Mouse (Mus musculus): ENCODE measurements around the gene Arf6. TPM values are rescaled to one million over a fixed set of nuclear protein-coding genes. Genes with fewer than 3 reads are reported as not detected.

Gene Arf6
- total RNA-seq, 1 experiment = 89.3 TPM

- in situ Hi-C loops (cut with MboI; ENCODE audit: low sequenced_read_pairs in 2 of 2, unreplicated experiment in 2 of 2) = no loop called here
- H3K36me3 ChIP-seq (ENCODE audit: control insufficient read depth, insufficient read depth, low read length, poor library complexity, severe bottlenecking) = peaks cover 8% of the 10 kb centered on the region
- no peak overlapping the region for H3K27ac ChIP-seq (ENCODE audit: insufficient read depth, low read depth, low read length, poor library complexity, severe bottlenecking)
- H3K9ac ChIP-seq (ENCODE audit: insufficient read depth, low read depth, low read length, poor library complexity, severe bottlenecking) = no peak overlapping the region
- no peaks in the 10 kb centered on the region for H3K9me3 ChIP-seq (ENCODE audit: control insufficient read depth, insufficient read depth, low read depth, low read length)
- no peaks in the 10 kb centered on the region for H3K4me1 ChIP-seq (ENCODE audit: control insufficient read depth in 2 of 2, insufficient read depth in 2 of 2, low read length in 2 of 2, poor library complexity in 1 of 2)
- no peak for DNase-seq (ENCODE audit: low read depth, low spot score)
- TF ChIP-seq ZNF384 (IDR thresholded peaks at IDR 0.05; ENCODE audit: low read depth, low read length) (no peak), MAFK (IDR thresholded peaks at IDR 0.05; ENCODE audit: insufficient read depth, low read depth, low read length) (no peak), HCFC1 (IDR thresholded peaks at IDR 0.05; ENCODE audit: borderline replicate concordance, insufficient read depth, low read length) (no peak), ZC3H11A (IDR thresholded peaks at IDR 0.05; ENCODE audit: borderline replicate concordance, low read depth, low read length) (no peak)
- no peak overlapping the region for H3K4me3 ChIP-seq (ENCODE audit: insufficient read depth in 1 of 2, low read depth in 1 of 2, low read length in 2 of 2, poor library complexity in 1 of 2, severe bottlenecking in 1 of 2)
Observed at GRCm38 (mm10) chr12:69349928-69350327, 22.0 kb upstream of the Arf6 start.

GRCm38 (mm10) chr12:69351685-69352084 is 20.3 kb upstream of the Arf6 start:
- peaks cover 6% of the 10 kb centered on the region for H3K36me3 ChIP-seq (ENCODE audit: control insufficient read depth, insufficient read depth, low read length, poor library complexity, severe bottlenecking)

GRCm38 (mm10) chr12:69356546-69357299 is 15.2 kb upstream of the Arf6 start, which contains the start of gene Nemf:
Gene Nemf, minus strand, starts transcription at chr12:69357165.
- Histone ChIP-seq H3K9ac (ENCODE audit: insufficient read depth, low read depth, low read length, poor library complexity, severe bottlenecking) (peak within 1 kb of the TSS; percentile 93), H3K4me3 (ENCODE audit: insufficient read depth in 1 of 2, low read depth in 1 of 2, low read length in 2 of 2, poor library complexity in 1 of 2, severe bottlenecking in 1 of 2) (peak within 1 kb of the TSS; percentile 78 to 89), H3K27ac (ENCODE audit: insufficient read depth, low read depth, low read length, poor library complexity, severe bottlenecking) (0 out of 2 replicates have a peak within 1 kb of the TSS, but pooled peaks have one; percentile 24), H3K36me3 (ENCODE audit: control insufficient read depth, insufficient read depth, low read length, poor library complexity, severe bottlenecking) (peaks cover 4% of the 10 kb centered on the region), H3K4me1 (ENCODE audit: control insufficient read depth in 2 of 2, insufficient read depth in 2 of 2, low read length in 2 of 2, poor library complexity in 1 of 2) (no peaks in the 10 kb centered on the region), H3K9me3 (ENCODE audit: control insufficient read depth, insufficient read depth, low read depth, low read length) (no peaks in the 10 kb centered on the region)
- in situ Hi-C loops (cut with MboI; ENCODE audit: low sequenced_read_pairs in 2 of 2, unreplicated experiment in 2 of 2) = no loop called here
- TF ChIP-seq HCFC1 (IDR thresholded peaks at IDR 0.05; ENCODE audit: borderline replicate concordance, insufficient read depth, low read length) (peak; percentile 61; the same call in 1 of the 2 replicates), CHD2 (IDR thresholded peaks at IDR 0.05; ENCODE audit: low read depth, low read length) (no peak)
- DNase-seq (ENCODE audit: low read depth, low spot score) = peak; percentile 78

More at GRCm38 (mm10) chr12:69351685-69352084, 20.3 kb upstream of the Arf6 start:
- Histone ChIP-seq H3K27ac (ENCODE audit: insufficient read depth, low read depth, low read length, poor library complexity, severe bottlenecking) (no peak overlapping the region), H3K4me1 (ENCODE audit: control insufficient read depth in 2 of 2, insufficient read depth in 2 of 2, low read length in 2 of 2, poor library complexity in 1 of 2) (no peaks in the 10 kb centered on the region), H3K9me3 (ENCODE audit: control insufficient read depth, insufficient read depth, low read depth, low read length) (no peaks in the 10 kb centered on the region), H3K9ac (ENCODE audit: insufficient read depth, low read depth, low read length, poor library complexity, severe bottlenecking) (no peak overlapping the region), H3K4me3 (ENCODE audit: insufficient read depth in 1 of 2, low read depth in 1 of 2, low read length in 2 of 2, poor library complexity in 1 of 2, severe bottlenecking in 1 of 2) (no peak overlapping the region)
- in situ Hi-C loops (cut with MboI; ENCODE audit: low sequenced_read_pairs in 2 of 2, unreplicated experiment in 2 of 2) = no loop called here
- TF ChIP-seq CHD2 (IDR thresholded peaks at IDR 0.05; ENCODE audit: low read depth, low read length) (no peak), ZNF384 (IDR thresholded peaks at IDR 0.05; ENCODE audit: low read depth, low read length) (no peak), ZC3H11A (IDR thresholded peaks at IDR 0.05; ENCODE audit: borderline replicate concordance, low read depth, low read length) (no peak), MAFK (IDR thresholded peaks at IDR 0.05; ENCODE audit: insufficient read depth, low read depth, low read length) (no peak), HCFC1 (IDR thresholded peaks at IDR 0.05; ENCODE audit: borderline replicate concordance, insufficient read depth, low read length) (no peak)
- no peak for DNase-seq (ENCODE audit: low read depth, low spot score)

GRCm38 (mm10) chr12:69357300-69357646 is 14.7 kb upstream of the Arf6 start:
- Histone ChIP-seq H3K4me1 (ENCODE audit: control insufficient read depth in 2 of 2, insufficient read depth in 2 of 2, low read length in 2 of 2, poor library complexity in 1 of 2) (no peaks in the 10 kb centered on the region), H3K27ac (ENCODE audit: insufficient read depth, low read depth, low read length, poor library complexity, severe bottlenecking) (no peak overlapping the region), H3K36me3 (ENCODE audit: control insufficient read depth, insufficient read depth, low read length, poor library complexity, severe bottlenecking) (peaks cover 4% of the 10 kb centered on the region), H3K4me3 (ENCODE audit: insufficient read depth in 1 of 2, low read depth in 1 of 2, low read length in 2 of 2, poor library complexity in 1 of 2, severe bottlenecking in 1 of 2) (peak overlapping the region; percentile 78 to 89), H3K9ac (ENCODE audit: insufficient read depth, low read depth, low read length, poor library complexity, severe bottlenecking) (peak overlapping the region; percentile 57; the same call in 1 of the 2 replicates), H3K9me3 (ENCODE audit: control insufficient read depth, insufficient read depth, low read depth, low read length) (no peaks in the 10 kb centered on the region)
- in situ Hi-C loops (cut with MboI; ENCODE audit: low sequenced_read_pairs in 2 of 2, unreplicated experiment in 2 of 2) = no loop called here
- TF ChIP-seq CHD2 (IDR thresholded peaks at IDR 0.05; ENCODE audit: low read depth, low read length) (no peak), ZNF384 (IDR thresholded peaks at IDR 0.05; ENCODE audit: low read depth, low read length) (no peak), HCFC1 (IDR thresholded peaks at IDR 0.05; ENCODE audit: borderline replicate concordance, insufficient read depth, low read length) (no peak), MAFK (IDR thresholded peaks at IDR 0.05; ENCODE audit: insufficient read depth, low read depth, low read length) (no peak), ZC3H11A (IDR thresholded peaks at IDR 0.05; ENCODE audit: borderline replicate concordance, low read depth, low read length) (no peak)
- no peak for DNase-seq (ENCODE audit: low read depth, low spot score)
